Mouse (Mus musculus) lung, embryonic 15.5 days (tissue): ENCODE measurements around the gene Sox5. TPM values are rescaled to one million over a fixed set of nuclear protein-coding genes. Genes with fewer than 3 reads are reported as not detected.

ENCODE experiments used
- ATAC-seq: fragments of 200-750 bp; cut with Nextera tagmentation; 2 replicates; pipeline ENCODE4 v1.8.0; 2017; ENCODE audit warnings: moderate number of reproducible peaks, borderline replicate concordance; ENCODE audit not compliant: low FRiP score, low TSS enrichment; ENCODE audit errors: extremely low read depth
- H3K27ac ChIP-seq: fragments of 300-500 bp; sonication (generic); 2 replicates; pipeline ENCODE4 v1.5.1; 2015; ENCODE audit warnings: moderate library complexity, mild to moderate bottlenecking, inconsistent platforms
- H3K27me3 ChIP-seq: fragments of 300-500 bp; sonication (generic); 2 replicates; pipeline ENCODE4 v1.6.1; 2015; ENCODE audit warnings: inconsistent platforms
- H3K36me3 ChIP-seq: fragments of 300-500 bp; sonication (generic); 2 replicates; pipeline ENCODE4 v1.6.1; 2015; ENCODE audit warnings: inconsistent platforms
- H3K4me1 ChIP-seq: fragments of 300-500 bp; sonication (generic); 2 replicates; pipeline ENCODE4 v1.6.1; 2015; ENCODE audit warnings: inconsistent platforms
- H3K4me2 ChIP-seq: fragments of 300-500 bp; sonication (generic); 2 replicates; pipeline ENCODE4 v1.6.1; 2015; ENCODE audit warnings: inconsistent platforms, mild to moderate bottlenecking, moderate library complexity
- H3K4me3 ChIP-seq: fragments of 300-500 bp; sonication (generic); 2 replicates; pipeline ENCODE4 v1.5.1; 2015; ENCODE audit warnings: mild to moderate bottlenecking, inconsistent platforms
- H3K9ac ChIP-seq: fragments of 300-500 bp; sonication (generic); 2 replicates; pipeline ENCODE4 v1.6.1; 2015; ENCODE audit warnings: inconsistent platforms
- H3K9me3 ChIP-seq: fragments of 300-500 bp; sonication (generic); 2 replicates; pipeline ENCODE4 v1.6.1; 2016; ENCODE audit warnings: inconsistent platforms
- WGBS: fragments of 180-500 bp; shearing (Covaris S2); methylation state at CpG from one replicate; pipeline ENCODE4 v1.1.7; 2015; 5-methylcytosine and 5-hydroxymethylcytosine counted together
- polyA plus RNA-seq: library from polyadenylated mRNA; unstranded; fragments of >200 nt; fragmentation: Nextera tagmentation; extraction: Ambion mirVana; gene quantifications from 2 replicates; pipeline ENCODE4 v1.2.1, GENCODE M21; 2015

Gene Sox5
- 20.9 and 23.7 TPM in 2 replicates for polyA plus RNA-seq

DNA sequence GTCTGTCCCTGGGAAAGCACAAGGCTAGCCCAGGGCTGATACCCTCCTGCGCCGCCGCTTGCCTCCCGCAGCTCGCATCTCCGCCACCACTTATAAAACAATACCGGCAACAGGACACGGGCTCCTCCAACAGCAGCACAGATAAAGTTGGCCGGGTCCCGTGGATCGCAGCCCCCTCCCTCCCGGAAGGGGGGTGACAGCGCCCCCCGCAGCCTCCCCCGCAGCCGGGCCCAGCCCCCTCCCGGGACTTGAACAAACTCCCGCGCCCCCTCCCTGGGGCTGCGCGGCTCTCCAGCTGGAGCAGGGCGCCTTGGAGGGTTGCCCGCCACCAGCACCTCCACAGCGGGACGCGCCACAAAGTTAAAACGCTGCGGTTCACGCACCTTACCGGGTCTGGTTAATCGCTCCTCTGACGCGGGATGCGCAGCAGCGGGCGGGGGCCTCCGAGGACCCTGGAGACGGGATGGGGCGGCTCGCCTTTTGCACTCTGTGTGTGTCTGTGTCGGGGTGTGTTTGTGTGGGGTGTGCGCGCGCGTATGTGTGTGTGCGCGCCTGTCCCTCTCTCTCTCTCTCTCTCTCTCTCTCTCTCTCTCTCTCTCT is at the start of gene Sox5:
Gene Sox5, minus strand, starts transcription at position 547 of the 600 bp plus-strand sequence.
- Histone ChIP-seq H3K4me2 (peak within 1 kb of the TSS; percentile 97), H3K9ac (peak within 1 kb of the TSS; percentile 73), H3K4me1 (peaks cover 23% of the 10 kb centered on the region), H3K9me3 (no peaks in the 10 kb centered on the region), H3K27me3 (peaks cover 10% of the 10 kb centered on the region; the same call in 1 of the 2 replicates), H3K36me3 (no peaks in the 10 kb centered on the region), H3K4me3 (peak within 1 kb of the TSS; percentile 92), H3K27ac (peak within 1 kb of the TSS; percentile 88)
- peak; percentile 81 for ATAC-seq
- WGBS, result under 1% methylated on average over 46 of the region's 47 CpGs

DNA sequence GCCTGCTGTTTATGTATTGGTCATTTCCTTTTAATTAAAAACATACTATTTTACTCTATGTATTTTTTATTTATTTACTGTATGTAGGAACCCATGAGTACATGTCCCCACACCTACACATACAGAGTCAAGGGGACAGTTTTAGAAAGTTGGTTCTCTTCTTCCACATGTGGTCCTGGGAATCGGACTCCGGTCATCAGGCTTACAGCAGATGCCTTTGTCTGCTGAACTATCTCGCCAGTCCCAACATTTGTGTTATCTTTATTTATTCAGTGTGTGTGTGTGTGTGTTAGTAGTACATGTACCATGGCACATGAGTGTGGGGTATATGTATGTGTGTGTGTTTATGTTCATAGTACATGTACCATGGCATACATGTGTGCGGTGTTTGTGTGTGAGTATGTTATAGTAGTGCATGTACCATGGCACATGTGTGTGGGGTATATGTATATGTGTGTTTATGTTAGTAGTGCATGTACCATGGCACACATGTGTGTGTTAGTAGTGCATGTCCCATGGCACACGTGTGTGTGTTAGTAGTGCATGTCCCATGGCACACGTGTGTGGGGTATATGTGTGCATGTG is 43.3 kb upstream of the Sox5 start:
- WGBS, result 92% methylated on average over 6 of the region's 6 CpGs
- H3K27me3 ChIP-seq, result no peaks in the 10 kb centered on the region
- no peak for ATAC-seq
- no peak overlapping the region for H3K4me2 ChIP-seq
- peaks cover 15% of the 10 kb centered on the region for H3K4me1 ChIP-seq
- H3K9ac ChIP-seq, result no peak overlapping the region
- no peaks in the 10 kb centered on the region for H3K36me3 ChIP-seq
- H3K4me3 ChIP-seq, result no peak overlapping the region
- no peak overlapping the region for H3K27ac ChIP-seq
- no peaks in the 10 kb centered on the region for H3K9me3 ChIP-seq

DNA sequence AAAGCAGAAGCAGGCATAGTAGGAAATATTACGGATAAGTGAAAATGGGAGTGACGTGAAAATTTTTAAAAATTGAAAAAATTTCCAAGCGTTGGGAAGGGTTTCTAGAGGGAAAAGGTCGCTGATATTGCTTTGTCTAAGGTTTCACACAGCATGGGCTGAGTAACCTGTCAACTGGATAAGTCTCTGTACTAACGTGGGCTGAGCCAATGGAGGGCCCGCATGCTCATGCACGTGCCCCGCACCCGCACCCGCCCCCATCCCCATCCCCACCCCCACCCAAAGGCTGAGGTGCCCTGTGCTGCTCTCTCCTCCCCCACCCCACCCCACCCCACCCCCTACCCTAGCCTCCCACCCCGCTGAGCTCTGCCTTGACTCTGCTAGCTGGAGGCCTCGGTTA is 42.4 kb upstream of the Sox5 start:
- Histone ChIP-seq H3K9me3 (no peaks in the 10 kb centered on the region), H3K4me1 (peaks cover 15% of the 10 kb centered on the region), H3K36me3 (no peaks in the 10 kb centered on the region), H3K9ac (no peak overlapping the region), H3K27me3 (no peaks in the 10 kb centered on the region), H3K4me3 (no peak overlapping the region), H3K4me2 (no peak overlapping the region), H3K27ac (no peak overlapping the region)
- 72% methylated on average over 12 of the region's 12 CpGs for WGBS
- peak; percentile 46; the same call in 1 of the 2 replicates for ATAC-seq

DNA sequence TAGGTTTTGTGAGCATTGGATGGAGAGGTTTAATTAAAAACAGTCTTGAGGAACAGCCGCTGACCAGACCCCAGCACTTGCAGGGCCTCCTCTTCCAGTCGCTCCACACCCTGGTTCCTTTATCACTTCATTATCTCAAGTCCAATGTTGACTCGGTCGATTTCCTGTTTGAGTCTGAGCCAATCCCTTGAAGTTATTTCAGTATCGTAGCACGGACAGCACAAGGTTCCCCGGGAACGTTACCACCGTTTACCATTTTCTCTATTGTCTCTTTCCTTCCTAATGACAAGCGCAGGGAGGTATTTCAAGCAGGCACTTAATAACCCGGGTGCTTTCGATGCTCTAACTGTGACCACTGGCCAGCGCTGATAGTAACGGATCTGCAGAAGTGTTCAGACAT is 40.8 kb upstream of the Sox5 start:
- Histone ChIP-seq H3K36me3 (no peaks in the 10 kb centered on the region), H3K27me3 (no peaks in the 10 kb centered on the region), H3K4me3 (0 out of 2 replicates have a peak overlapping the region, but pooled peaks have one; percentile 0), H3K27ac (peak overlapping the region; percentile 47), H3K9ac (no peak overlapping the region), H3K4me1 (peaks cover 15% of the 10 kb centered on the region), H3K4me2 (peak overlapping the region; percentile 47), H3K9me3 (no peaks in the 10 kb centered on the region)
- WGBS, result 3% methylated on average over 14 of the region's 14 CpGs
- ATAC-seq, result peak; percentile 61; the same call in 1 of the 2 replicates

DNA sequence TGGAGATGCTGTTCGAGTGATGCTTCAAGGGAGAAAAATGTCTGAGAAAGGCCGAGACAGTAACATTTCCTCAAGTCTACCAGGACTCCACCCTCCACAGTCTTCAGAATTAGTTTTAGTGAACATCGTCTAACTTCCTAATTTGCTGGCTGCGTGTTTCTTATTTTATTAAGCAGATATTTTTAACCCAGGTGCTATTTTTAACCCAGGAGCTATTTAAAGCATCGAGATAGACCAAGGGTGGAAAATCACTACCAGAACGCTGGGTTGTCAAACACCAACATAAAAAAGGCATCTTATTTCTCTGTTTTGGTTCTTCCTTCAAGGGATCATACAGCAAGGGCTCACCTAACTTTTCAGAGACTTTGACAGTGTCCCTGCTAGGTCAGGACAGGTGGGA is 39.2 kb upstream of the Sox5 start:
- ATAC-seq, result no peak
- H3K9ac ChIP-seq, result no peak overlapping the region
- H3K27me3 ChIP-seq, result no peaks in the 10 kb centered on the region
- peaks cover 15% of the 10 kb centered on the region for H3K4me1 ChIP-seq
- no peaks in the 10 kb centered on the region for H3K36me3 ChIP-seq
- no peaks in the 10 kb centered on the region for H3K9me3 ChIP-seq
- no peak overlapping the region for H3K27ac ChIP-seq
- WGBS, result 81% methylated on average over 6 of the region's 6 CpGs
- H3K4me2 ChIP-seq, result no peak overlapping the region
- H3K4me3 ChIP-seq, result no peak overlapping the region

DNA sequence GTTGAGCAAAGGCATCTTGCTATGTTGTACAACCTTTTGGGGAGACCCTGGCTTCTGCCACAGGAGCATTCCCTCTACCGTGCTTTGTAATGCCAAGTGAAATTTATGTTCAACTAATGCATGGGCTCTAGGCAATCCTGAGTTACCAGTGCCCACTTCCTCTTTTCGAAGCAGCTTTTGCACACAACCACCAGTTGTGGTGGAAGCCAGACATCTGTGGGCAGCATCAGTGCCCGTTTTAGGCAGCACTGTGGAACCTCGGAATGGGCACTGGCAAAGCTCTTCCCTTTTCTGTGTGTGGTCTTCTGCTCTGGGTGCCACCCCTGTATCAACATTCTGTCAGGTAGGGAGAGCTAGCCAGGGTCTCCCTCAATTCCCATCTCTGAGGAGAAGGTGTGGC is 36.2 kb upstream of the Sox5 start:
- Histone ChIP-seq H3K4me2 (no peak overlapping the region), H3K4me3 (no peak overlapping the region), H3K27me3 (no peaks in the 10 kb centered on the region), H3K9me3 (no peaks in the 10 kb centered on the region), H3K36me3 (no peaks in the 10 kb centered on the region), H3K27ac (no peak overlapping the region), H3K9ac (no peak overlapping the region), H3K4me1 (peaks cover 19% of the 10 kb centered on the region)
- 88% methylated on average over 4 of the region's 4 CpGs for WGBS
- no peak for ATAC-seq

DNA sequence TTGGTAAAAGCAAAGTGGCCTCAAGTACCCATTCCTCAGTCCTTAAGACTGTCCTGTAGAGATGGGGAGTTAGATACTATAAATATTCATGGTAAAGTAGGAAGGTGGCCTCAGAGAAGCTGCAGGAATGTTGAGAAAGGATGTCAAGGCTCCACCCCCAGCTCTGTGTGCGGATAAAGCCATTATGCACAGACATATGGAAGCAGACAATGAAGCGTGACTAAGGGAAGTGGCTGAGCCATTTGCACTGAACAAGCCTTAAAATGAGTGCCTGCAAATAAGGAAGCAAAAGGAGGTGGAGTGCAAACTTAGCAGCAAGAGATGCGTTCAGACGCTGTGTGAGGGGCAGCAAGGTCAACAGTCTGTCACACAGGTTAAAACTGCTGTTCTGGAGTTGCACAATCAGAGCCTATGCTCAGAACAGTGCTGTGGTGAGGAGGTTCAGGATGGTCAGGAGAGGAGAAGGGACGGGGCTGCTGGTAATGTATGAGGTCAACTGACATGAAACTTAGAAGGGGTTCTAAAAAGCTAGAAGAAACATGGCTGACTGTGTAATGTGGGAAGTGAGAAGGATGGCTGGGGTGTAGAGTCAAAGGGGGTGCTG is 35.7 kb upstream of the Sox5 start:
- Histone ChIP-seq H3K27ac (no peak overlapping the region), H3K4me3 (no peak overlapping the region), H3K36me3 (no peaks in the 10 kb centered on the region), H3K4me2 (no peak overlapping the region), H3K4me1 (peaks cover 13% of the 10 kb centered on the region), H3K9ac (no peak overlapping the region), H3K27me3 (no peaks in the 10 kb centered on the region), H3K9me3 (no peaks in the 10 kb centered on the region)
- 75% methylated on average over 5 of the region's 5 CpGs for WGBS
- ATAC-seq, result no peak

DNA sequence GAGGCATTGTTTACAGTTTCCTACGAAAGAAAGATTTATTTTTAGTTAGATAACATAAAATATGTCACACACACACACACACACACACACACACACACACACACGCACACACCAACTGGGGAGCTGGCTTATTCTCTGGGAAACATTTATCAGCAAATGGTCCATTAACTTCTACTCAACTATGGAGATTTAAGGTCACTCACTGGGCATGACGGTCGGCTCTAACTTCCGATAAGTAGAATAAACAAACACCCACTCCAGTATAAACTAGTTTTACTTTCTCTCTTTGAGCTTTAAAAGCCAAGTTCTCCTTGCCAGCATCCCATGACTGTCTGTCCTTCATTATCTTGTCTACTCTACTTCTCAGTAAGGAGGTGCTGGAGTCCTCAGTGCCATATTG is 33.8 kb upstream of the Sox5 start:
- no peaks in the 10 kb centered on the region for H3K9me3 ChIP-seq
- no peaks in the 10 kb centered on the region for H3K27me3 ChIP-seq
- no peak overlapping the region for H3K27ac ChIP-seq
- ATAC-seq, result no peak
- 23% methylated on average over 5 of the region's 5 CpGs for WGBS
- no peak overlapping the region for H3K4me2 ChIP-seq
- H3K4me1 ChIP-seq, result 0 out of 2 replicates have a peak, but pooled peaks cover 9% of the 10 kb centered on the region
- no peak overlapping the region for H3K9ac ChIP-seq
- H3K4me3 ChIP-seq, result no peak overlapping the region
- no peaks in the 10 kb centered on the region for H3K36me3 ChIP-seq

DNA sequence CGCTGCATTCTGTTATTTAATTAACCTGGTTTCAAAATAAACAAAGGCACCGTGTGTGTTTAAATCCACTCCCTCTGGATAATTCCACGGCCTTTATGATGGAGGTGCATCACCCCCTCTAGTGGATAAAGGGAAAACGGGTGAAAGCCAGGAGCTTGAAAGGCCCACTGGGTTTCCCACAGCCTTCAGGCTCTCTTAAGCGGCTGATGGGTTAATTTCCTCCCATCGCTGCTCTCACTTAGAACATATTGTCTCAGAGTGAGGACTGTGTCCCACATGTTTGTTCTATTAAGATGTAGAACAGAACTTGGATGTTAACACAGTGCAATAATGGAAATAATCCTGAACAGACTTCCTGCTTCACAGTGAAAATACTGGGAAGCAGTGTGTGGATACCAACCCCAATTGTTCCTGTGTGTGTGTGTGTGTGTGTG is 33.2 kb upstream of the Sox5 start:
- H3K4me2 ChIP-seq, result no peak overlapping the region
- 8% methylated on average over 6 of the region's 6 CpGs for WGBS
- ATAC-seq, result peak; percentile 64; the same call in 1 of the 2 replicates
- H3K9ac ChIP-seq, result no peak overlapping the region
- H3K27me3 ChIP-seq, result no peaks in the 10 kb centered on the region
- H3K9me3 ChIP-seq, result no peaks in the 10 kb centered on the region
- no peak overlapping the region for H3K27ac ChIP-seq
- 0 out of 2 replicates have a peak, but pooled peaks cover 9% of the 10 kb centered on the region for H3K4me1 ChIP-seq
- H3K36me3 ChIP-seq, result no peaks in the 10 kb centered on the region
- H3K4me3 ChIP-seq, result no peak overlapping the region

DNA sequence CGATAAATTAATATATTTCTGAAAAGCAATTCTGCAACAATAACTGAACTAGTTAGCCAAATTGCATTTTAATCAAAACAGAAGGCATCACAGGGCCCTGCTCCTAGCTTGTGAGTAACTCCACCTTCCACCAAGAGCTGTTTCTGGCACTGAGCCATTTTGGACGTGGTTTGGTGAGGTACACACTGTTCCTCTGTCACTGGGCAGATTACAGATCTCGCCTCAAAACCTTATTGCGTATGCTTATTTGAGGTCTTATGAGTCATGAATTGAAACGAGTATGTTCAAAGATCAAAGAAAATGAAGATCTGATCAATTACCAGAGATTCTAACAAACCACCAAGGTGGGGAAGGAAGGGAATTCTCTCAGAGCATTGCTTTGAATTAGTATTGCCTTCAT is 22.5 kb upstream of the Sox5 start:
- no peak for ATAC-seq
- Histone ChIP-seq H3K36me3 (no peaks in the 10 kb centered on the region), H3K9me3 (0 out of 2 replicates have a peak, but pooled peaks cover 2% of the 10 kb centered on the region), H3K27ac (no peak overlapping the region), H3K9ac (no peak overlapping the region), H3K27me3 (no peaks in the 10 kb centered on the region), H3K4me1 (no peaks in the 10 kb centered on the region), H3K4me3 (no peak overlapping the region), H3K4me2 (no peak overlapping the region)
- 68% methylated on average over 5 of the region's 5 CpGs for WGBS

DNA sequence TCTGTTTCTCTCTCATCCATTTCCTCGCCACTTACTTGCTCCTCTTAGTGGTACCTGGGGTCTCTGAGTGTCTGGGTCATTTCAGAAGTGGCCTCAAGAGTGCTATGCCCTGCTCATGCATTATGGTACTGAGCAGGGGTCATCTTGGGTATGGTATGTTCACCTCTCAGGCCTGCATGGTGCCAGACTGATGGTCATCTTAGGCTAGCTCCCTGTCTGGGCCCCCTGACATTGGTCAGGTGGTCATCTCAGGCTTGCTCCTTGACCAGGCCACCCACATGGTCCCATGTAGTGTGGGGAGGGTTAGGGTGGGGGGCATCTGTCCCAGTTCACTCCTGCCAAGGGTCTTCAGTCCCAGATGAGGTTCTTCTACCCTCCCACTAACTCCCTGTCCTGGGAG is 21.3 kb upstream of the Sox5 start:
- no peak for ATAC-seq
- Histone ChIP-seq H3K9ac (no peak overlapping the region), H3K4me3 (no peak overlapping the region), H3K36me3 (no peaks in the 10 kb centered on the region), H3K9me3 (0 out of 2 replicates have a peak, but pooled peaks cover 2% of the 10 kb centered on the region), H3K27me3 (no peaks in the 10 kb centered on the region), H3K4me2 (no peak overlapping the region), H3K27ac (no peak overlapping the region), H3K4me1 (no peaks in the 10 kb centered on the region)
- 87% methylated on average over 1 of the region's 1 CpGs for WGBS

DNA sequence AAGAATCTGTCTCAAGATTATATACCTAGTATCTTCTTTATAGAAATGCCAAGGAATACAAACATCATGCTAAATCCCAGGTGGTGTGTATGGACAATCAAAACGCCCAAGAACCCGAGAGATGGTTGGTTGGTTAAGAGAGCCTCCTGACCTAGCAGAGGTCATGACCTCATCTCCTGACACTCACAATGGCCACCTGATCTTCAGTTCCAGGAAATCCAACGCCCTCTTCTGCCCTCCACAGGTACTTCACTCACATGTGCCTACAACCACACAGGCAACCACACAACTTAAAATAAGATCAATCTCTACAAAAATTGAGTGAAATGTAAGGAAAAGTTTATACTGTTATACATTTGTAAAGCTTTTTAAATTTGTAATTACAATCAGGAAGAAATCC is 12.6 kb upstream of the Sox5 start:
- no peak overlapping the region for H3K4me2 ChIP-seq
- H3K4me3 ChIP-seq, result no peak overlapping the region
- no peak overlapping the region for H3K27ac ChIP-seq
- H3K9ac ChIP-seq, result no peak overlapping the region
- ATAC-seq, result no peak
- 57% methylated on average over 3 of the region's 3 CpGs for WGBS
- H3K27me3 ChIP-seq, result no peaks in the 10 kb centered on the region
- no peaks in the 10 kb centered on the region for H3K4me1 ChIP-seq
- no peaks in the 10 kb centered on the region for H3K9me3 ChIP-seq
- no peaks in the 10 kb centered on the region for H3K36me3 ChIP-seq
